Mouse (Mus musculus) E14TG2a.4 (cell line): Measurements from ENCODE around the gene Cmc1.

Experiments
- H3K27me3 ChIP-seq: 2 replicates; pipeline ENCODE4 v1.6.1; 2014; ENCODE audit warnings: low read length, control low read depth; ENCODE audit not compliant: insufficient read depth
- H3K36me3 ChIP-seq: 2 replicates; pipeline ENCODE4 v1.6.1; 2014; ENCODE audit warnings: low read length, control low read depth; ENCODE audit not compliant: insufficient read depth
- H3K4me1 ChIP-seq: replicated peaks from 2 replicates; pipeline ENCODE4 v1.6.1; 2014; ENCODE audit warnings: low read depth, low read length, control low read depth
- H3K4me3 ChIP-seq: replicated peaks from 2 replicates; pipeline ENCODE4 v1.5.1; 2014; ENCODE audit warnings: mild to moderate bottlenecking, low read length
- H3K9me3 ChIP-seq: 2 replicates; pipeline ENCODE4 v1.6.1; 2014; ENCODE audit warnings: low read length, control low read depth
- CTCF ChIP-seq: conservative IDR thresholded peaks from 2 replicates; pipeline ENCODE4 v1.5.1; 2014; ENCODE audit warnings: low read length
- NANOG ChIP-seq: IDR thresholded peaks from 2 replicates; pipeline ENCODE4 v1.6.1; 2014; ENCODE audit warnings: borderline replicate concordance, low read length, mixed read lengths
- POU5F1 ChIP-seq: IDR thresholded peaks from 2 replicates; pipeline ENCODE4 v1.6.1; 2014; ENCODE audit warnings: low read length, borderline replicate concordance

The Cmc1 gene

GRCm38 (mm10) chr9:118031694-118032093 lies 118.3 kb downstream of the Cmc1 start:
- TF ChIP-seq CTCF (no peak), POU5F1 (no peak), NANOG (no peak)
- Histone ChIP-seq H3K9me3 (no peaks in the 10 kb centered on the region), H3K27me3 (no peaks in the 10 kb centered on the region), H3K4me3 (no peak overlapping the region), H3K4me1 (no peaks in the 10 kb centered on the region), H3K36me3 (no peaks in the 10 kb centered on the region)

- H3K36me3 ChIP-seq, result no peaks in the 10 kb centered on the region
- no peaks in the 10 kb centered on the region for H3K4me1 ChIP-seq
- H3K27me3 ChIP-seq, result no peaks in the 10 kb centered on the region
- H3K9me3 ChIP-seq, result no peaks in the 10 kb centered on the region
- no peak overlapping the region for H3K4me3 ChIP-seq
- TF ChIP-seq CTCF (no peak), POU5F1 (no peak), NANOG (no peak)
Measured at GRCm38 (mm10) chr9:118030252-118030651, 119.7 kb downstream of the Cmc1 start.

- H3K4me1 ChIP-seq, result no peaks in the 10 kb centered on the region
- TF ChIP-seq NANOG, result no peak
- H3K9me3 ChIP-seq, result no peaks in the 10 kb centered on the region
- H3K27me3 ChIP-seq, result no peaks in the 10 kb centered on the region
- no peak overlapping the region for H3K4me3 ChIP-seq
- H3K36me3 ChIP-seq, result no peaks in the 10 kb centered on the region
Measured at GRCm38 (mm10) chr9:118029490-118029889, 120.5 kb downstream of the Cmc1 start.

GRCm38 (mm10) chr9:118024966-118025365 lies 125.0 kb downstream of the Cmc1 start:
- Histone ChIP-seq H3K27me3 (no peaks in the 10 kb centered on the region), H3K4me1 (no peaks in the 10 kb centered on the region), H3K9me3 (peaks cover 11% of the 10 kb centered on the region), H3K36me3 (no peaks in the 10 kb centered on the region), H3K4me3 (no peak overlapping the region)
- TF ChIP-seq POU5F1 (no peak), NANOG (no peak), CTCF (no peak)
